Mouse (Mus musculus): ENCODE measurements at regions not wholly inside any gene's neighbourhood (a gene's known extent, or its start where the extent isn't known, plus 50 kb on each side); places are given as distances from the start of the nearest gene placed in this dataset.

DNA sequence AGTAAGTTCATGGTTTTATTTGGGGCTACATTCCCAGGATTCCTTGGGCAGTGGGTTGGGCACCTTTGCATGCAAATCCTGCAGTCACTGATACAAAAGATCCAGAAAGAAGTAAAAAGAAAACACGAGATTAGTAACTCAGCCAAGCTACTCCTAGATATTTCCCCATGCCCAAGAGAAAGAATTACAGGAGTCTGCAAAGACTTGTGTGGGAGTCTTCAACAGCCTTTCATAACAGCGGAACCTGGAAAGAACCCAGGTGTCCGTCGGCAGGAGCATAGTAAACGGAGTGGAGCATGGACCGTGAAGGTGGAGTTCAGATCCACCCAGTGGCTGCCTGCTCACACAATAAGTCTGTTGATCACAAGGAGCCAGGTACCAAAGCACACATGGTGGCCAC lies 121.1 kb upstream of the A530016L24Rik start:
- WGBS, result 87% methylated on average over 6 of the region's 6 CpGs
- Histone ChIP-seq H3K27me3 (no peaks in the 10 kb centered on the region), H3K9ac (no peak overlapping the region), H3K27ac (no peak overlapping the region), H3K4me2 (replicated peaks) (no peak overlapping the region), H3K36me3 (no peaks in the 10 kb centered on the region), H3K9me3 (peaks cover 10% of the 10 kb centered on the region), H3K4me1 (peaks cover 12% of the 10 kb centered on the region; the same call in 1 of the 2 replicates), H3K4me3 (no peak overlapping the region)
- no peak for ATAC-seq (ENCODE audit: insufficient number of reproducible peaks, insufficient read depth, low FRiP score, low TSS enrichment)

DNA sequence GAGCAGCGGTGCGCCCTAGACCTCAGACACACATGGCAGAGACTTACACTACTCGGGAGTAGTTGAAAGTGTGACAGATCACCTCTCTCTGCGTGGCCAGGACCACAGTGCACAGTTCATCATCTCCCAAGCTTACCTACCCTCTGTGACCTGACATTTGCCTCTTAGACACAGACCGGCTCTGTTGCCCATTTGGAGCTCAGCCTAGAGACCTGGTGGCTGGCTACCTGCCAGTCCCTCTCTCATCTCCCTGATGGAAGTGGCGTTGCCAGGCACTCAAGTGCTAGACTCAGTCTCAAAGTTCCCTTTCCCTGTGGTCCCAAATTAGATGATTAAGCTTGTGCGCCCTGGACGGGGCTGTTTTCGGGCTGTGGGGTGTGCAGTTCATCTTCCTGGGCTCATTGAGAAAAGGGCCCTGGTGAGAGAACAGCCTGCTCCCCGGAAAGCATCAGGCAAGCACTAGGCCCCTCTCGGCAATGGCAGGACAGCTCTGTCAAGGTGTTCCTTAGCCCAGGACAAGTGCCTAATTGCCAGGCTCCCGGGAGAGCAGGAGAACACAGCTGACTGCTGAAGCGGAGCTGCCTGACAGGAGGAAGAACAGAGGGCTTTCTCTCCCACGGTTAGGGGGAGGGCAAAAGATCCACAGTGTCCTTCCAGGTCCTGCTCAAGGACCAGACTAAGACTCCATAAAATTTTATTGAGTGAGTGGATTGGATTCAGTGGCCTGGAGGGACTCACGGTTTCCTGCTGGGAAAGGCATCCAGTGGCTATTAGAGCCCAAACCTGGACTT lies 119.5 kb upstream of the A530016L24Rik start:
- 69% methylated on average over 15 of the region's 15 CpGs for WGBS
- no peaks in the 10 kb centered on the region for H3K36me3 ChIP-seq
- no peak overlapping the region for H3K27ac ChIP-seq

GRCm38 (mm10) chr12:112372234-112373050 lies 116.8 kb upstream of the A530016L24Rik start:
- Histone ChIP-seq H3K36me3 (no peaks in the 10 kb centered on the region), H3K4me1 (peaks cover 7% of the 10 kb centered on the region; the same call in 1 of the 2 replicates), H3K27me3 (no peaks in the 10 kb centered on the region), H3K4me2 (replicated peaks) (no peak overlapping the region), H3K27ac (no peak overlapping the region), H3K4me3 (no peak overlapping the region), H3K9me3 (no peaks in the 10 kb centered on the region), H3K9ac (no peak overlapping the region)
- ATAC-seq (ENCODE audit: insufficient number of reproducible peaks, insufficient read depth, low FRiP score, low TSS enrichment), result no peak
- 74% methylated on average over 14 of the region's 14 CpGs for WGBS

More for the DNA sequence above, 119.5 kb upstream of the A530016L24Rik start:
- H3K9ac ChIP-seq, result no peak overlapping the region
- H3K4me1 ChIP-seq, result peaks cover 7% of the 10 kb centered on the region; the same call in 1 of the 2 replicates
- H3K27me3 ChIP-seq, result no peaks in the 10 kb centered on the region
- peaks cover 10% of the 10 kb centered on the region for H3K9me3 ChIP-seq
- H3K4me3 ChIP-seq, result no peak overlapping the region
- no peak for ATAC-seq (ENCODE audit: insufficient number of reproducible peaks, insufficient read depth, low FRiP score, low TSS enrichment)
- no peak overlapping the region for H3K4me2 ChIP-seq (replicated peaks)

DNA sequence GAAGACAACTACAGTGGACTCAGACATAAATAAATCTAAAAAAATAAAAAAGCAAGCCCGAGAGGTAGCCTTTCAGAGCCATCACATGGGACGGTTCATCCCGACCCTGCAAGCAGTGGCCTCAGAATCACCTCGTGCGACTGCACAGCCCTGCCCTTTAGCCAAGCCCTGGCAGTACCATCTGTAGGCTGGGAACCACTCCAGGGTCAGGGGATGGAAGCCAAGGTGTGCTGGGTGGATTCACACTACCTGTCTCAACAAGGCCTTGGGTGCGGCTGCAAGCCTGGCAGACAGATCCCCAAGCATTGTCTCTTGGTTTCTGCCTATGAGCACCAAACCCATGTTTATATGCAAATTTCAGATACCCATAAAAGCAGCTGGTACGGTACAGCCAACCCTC lies 115.3 kb upstream of the A530016L24Rik start:
- Histone ChIP-seq H3K4me2 (replicated peaks) (no peak overlapping the region), H3K27ac (no peak overlapping the region), H3K9ac (no peak overlapping the region), H3K27me3 (no peaks in the 10 kb centered on the region), H3K9me3 (no peaks in the 10 kb centered on the region), H3K4me3 (no peak overlapping the region), H3K4me1 (peaks cover 7% of the 10 kb centered on the region; the same call in 1 of the 2 replicates), H3K36me3 (no peaks in the 10 kb centered on the region)
- ATAC-seq (ENCODE audit: insufficient number of reproducible peaks, insufficient read depth, low FRiP score, low TSS enrichment), result no peak
- WGBS, result 87% methylated on average over 7 of the region's 7 CpGs

DNA sequence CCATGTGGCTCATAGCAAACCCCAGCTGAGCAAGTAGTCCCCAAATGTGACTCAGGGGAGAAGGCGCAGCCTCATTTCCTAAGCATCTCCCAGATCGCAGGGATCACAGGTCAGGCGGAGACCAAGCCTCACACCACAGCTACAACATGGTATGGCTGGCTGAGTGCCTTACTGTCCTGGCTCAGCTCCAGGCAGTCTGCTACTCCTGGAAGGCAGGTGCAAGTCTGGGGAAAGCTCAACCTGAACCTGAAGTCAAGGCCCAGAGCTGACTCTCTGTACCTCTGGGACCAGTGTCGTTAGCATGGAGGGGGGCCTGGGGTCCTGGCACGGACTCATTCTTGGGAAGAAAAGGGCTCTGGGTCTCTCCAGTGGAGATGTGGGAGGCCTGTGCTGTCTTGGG lies 113.0 kb upstream of the A530016L24Rik start:
- no peaks in the 10 kb centered on the region for H3K9me3 ChIP-seq
- H3K27me3 ChIP-seq, result no peaks in the 10 kb centered on the region
- no peak overlapping the region for H3K4me2 ChIP-seq (replicated peaks)
- WGBS, result 83% methylated on average over 5 of the region's 5 CpGs
- H3K36me3 ChIP-seq, result no peaks in the 10 kb centered on the region
- no peak overlapping the region for H3K4me3 ChIP-seq
- no peak for ATAC-seq (ENCODE audit: insufficient number of reproducible peaks, insufficient read depth, low FRiP score, low TSS enrichment)
- H3K4me1 ChIP-seq, result peaks cover 7% of the 10 kb centered on the region; the same call in 1 of the 2 replicates
- no peak overlapping the region for H3K9ac ChIP-seq
- H3K27ac ChIP-seq, result no peak overlapping the region

DNA sequence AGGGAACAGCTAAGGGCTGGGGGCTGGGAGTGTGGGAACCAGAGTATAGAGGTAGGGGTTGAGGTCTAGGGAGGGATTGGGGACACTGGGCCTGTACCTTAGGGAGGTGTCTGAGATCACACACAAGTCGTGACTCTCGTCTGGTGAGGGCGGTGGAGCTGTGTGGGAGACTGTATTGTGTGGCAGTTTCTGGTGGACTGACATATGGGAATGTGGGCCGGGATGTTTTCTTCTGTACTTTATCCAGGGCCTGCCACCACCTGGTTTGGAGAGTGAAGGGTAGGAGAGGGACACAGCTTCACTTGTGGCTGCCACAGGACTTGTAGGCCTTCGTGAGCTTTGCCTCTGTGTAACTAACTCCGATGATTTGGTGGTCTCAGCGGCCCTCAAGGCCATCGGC lies 112.5 kb upstream of the A530016L24Rik start:
- no peak overlapping the region for H3K27ac ChIP-seq
- peaks cover 7% of the 10 kb centered on the region; the same call in 1 of the 2 replicates for H3K4me1 ChIP-seq
- no peak overlapping the region for H3K9ac ChIP-seq
- 0 out of 2 replicates have a peak, but pooled peaks cover 4% of the 10 kb centered on the region for H3K27me3 ChIP-seq
- H3K4me3 ChIP-seq, result no peak overlapping the region
- H3K36me3 ChIP-seq, result no peaks in the 10 kb centered on the region
- ATAC-seq (ENCODE audit: insufficient number of reproducible peaks, insufficient read depth, low FRiP score, low TSS enrichment), result no peak
- no peak overlapping the region for H3K4me2 ChIP-seq (replicated peaks)
- WGBS, result 80% methylated on average over 8 of the region's 8 CpGs
- H3K9me3 ChIP-seq, result no peaks in the 10 kb centered on the region

DNA sequence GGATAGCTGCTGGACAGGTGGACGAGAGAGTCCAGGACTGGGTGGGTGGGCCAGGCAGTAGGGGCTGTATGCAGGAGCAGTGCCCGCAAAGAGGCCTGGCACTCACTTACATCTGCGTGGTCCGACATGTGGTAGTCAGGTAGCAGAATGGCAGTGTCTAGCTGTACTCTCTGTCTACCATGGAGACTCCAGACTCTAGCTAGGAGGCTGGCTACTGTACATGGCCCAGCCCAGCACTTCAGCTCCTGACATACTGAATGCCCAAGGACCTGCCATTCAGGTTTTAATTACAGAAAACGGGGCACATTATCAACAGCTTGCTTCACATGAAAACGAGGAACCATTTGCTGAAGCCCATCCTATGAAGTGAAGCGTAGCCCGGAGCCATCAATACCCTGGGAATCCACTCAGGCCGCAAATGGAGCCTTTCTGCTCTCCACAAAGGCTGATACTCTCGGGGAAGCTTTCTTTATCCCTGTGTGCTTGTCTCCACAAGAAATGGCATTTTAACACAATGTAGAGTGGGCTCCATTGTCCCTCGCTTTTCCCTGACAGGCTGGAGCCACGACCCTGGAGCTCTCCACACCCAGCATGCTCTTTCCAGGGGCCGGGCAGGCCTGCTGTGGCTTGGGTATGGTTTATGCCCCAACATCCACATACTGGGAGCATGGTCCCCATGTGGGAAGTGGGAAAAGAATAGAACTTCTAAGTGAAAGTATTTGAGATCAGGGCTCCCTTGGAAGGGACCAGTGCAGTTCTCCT lies 110.6 kb upstream of the A530016L24Rik start:
- no peaks in the 10 kb centered on the region for H3K36me3 ChIP-seq
- no peak overlapping the region for H3K4me3 ChIP-seq
- H3K9ac ChIP-seq, result no peak overlapping the region
- H3K27ac ChIP-seq, result no peak overlapping the region
- no peaks in the 10 kb centered on the region for H3K9me3 ChIP-seq
- no peak for ATAC-seq (ENCODE audit: insufficient number of reproducible peaks, insufficient read depth, low FRiP score, low TSS enrichment)
- 0 out of 2 replicates have a peak, but pooled peaks cover 4% of the 10 kb centered on the region for H3K27me3 ChIP-seq
- H3K4me1 ChIP-seq, result no peaks in the 10 kb centered on the region
- WGBS, result 70% methylated on average over 13 of the region's 13 CpGs
- no peak overlapping the region for H3K4me2 ChIP-seq (replicated peaks)

- Histone ChIP-seq H3K4me1 (0 out of 2 replicates have a peak, but pooled peaks cover 5% of the 10 kb centered on the region), H3K27me3 (no peaks in the 10 kb centered on the region), H3K9me3 (no peaks in the 10 kb centered on the region), H3K4me3 (no peak overlapping the region), H3K9ac (no peak overlapping the region), H3K4me2 (replicated peaks) (no peak overlapping the region), H3K36me3 (no peaks in the 10 kb centered on the region), H3K27ac (no peak overlapping the region)
- ATAC-seq (ENCODE audit: insufficient number of reproducible peaks, insufficient read depth, low FRiP score, low TSS enrichment), result no peak
- 65% methylated on average over 9 of the region's 9 CpGs for WGBS
Observed at GRCm38 (mm10) chr12:112387836-112388235, 101.4 kb upstream of the A530016L24Rik start.

GRCm38 (mm10) chr12:112395909-112396308 lies 93.3 kb upstream of the A530016L24Rik start:
- WGBS, result 82% methylated on average over 13 of the region's 13 CpGs
- Histone ChIP-seq H3K9me3 (no peaks in the 10 kb centered on the region), H3K4me2 (replicated peaks) (no peak overlapping the region), H3K4me3 (no peak overlapping the region), H3K4me1 (peaks cover 10% of the 10 kb centered on the region; the same call in 1 of the 2 replicates), H3K27ac (no peak overlapping the region), H3K27me3 (no peaks in the 10 kb centered on the region), H3K9ac (no peak overlapping the region), H3K36me3 (no peaks in the 10 kb centered on the region)
- ATAC-seq (ENCODE audit: insufficient number of reproducible peaks, insufficient read depth, low FRiP score, low TSS enrichment), result no peak

DNA sequence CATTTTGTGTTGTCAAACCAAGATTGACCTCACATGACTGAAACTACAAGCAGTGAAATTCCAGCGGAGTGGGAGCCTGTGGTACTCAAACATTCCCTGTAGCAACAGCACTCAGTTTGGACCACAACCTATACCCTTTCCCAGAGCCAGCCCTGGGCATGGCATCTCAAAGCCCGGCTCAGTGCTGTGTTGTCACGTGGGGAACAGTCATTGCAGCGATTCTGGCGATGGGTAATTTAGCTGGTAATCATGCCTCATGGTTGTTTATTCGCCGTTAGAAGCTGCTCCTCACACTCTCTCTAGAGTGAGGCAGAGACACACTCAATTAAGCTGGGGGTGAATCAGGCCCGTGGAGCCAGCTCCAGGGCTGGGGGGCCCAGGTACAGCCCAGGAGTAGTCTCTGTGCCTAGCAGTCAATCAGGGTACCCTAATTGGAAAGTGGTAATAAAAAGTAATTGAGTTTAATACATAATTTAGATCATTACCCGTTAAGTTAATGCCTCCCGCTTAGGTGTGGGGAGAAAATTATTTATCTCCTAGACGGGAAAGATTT lies 85.5 kb upstream of the A530016L24Rik start:
- no peaks in the 10 kb centered on the region for H3K27me3 ChIP-seq
- H3K9ac ChIP-seq, result no peak overlapping the region
- WGBS, result 68% methylated on average over 11 of the region's 11 CpGs
- H3K36me3 ChIP-seq, result no peaks in the 10 kb centered on the region
- peaks cover 8% of the 10 kb centered on the region; the same call in 1 of the 2 replicates for H3K4me1 ChIP-seq
- H3K27ac ChIP-seq, result no peak overlapping the region
- no peak overlapping the region for H3K4me3 ChIP-seq
- no peak for ATAC-seq (ENCODE audit: insufficient number of reproducible peaks, insufficient read depth, low FRiP score, low TSS enrichment)
- no peak overlapping the region for H3K4me2 ChIP-seq (replicated peaks)
- no peaks in the 10 kb centered on the region for H3K9me3 ChIP-seq

GRCm38 (mm10) chr12:112404338-112404737 lies 84.9 kb upstream of the A530016L24Rik start:
- 31% methylated on average over 12 of the region's 12 CpGs for WGBS
- H3K4me2 ChIP-seq (replicated peaks), result no peak overlapping the region
- no peak overlapping the region for H3K27ac ChIP-seq

More at GRCm38 (mm10) chr12:112404338-112404737, 84.9 kb upstream of the A530016L24Rik start:
- Histone ChIP-seq H3K4me1 (peaks cover 6% of the 10 kb centered on the region; the same call in 1 of the 2 replicates), H3K27me3 (no peaks in the 10 kb centered on the region), H3K9ac (no peak overlapping the region), H3K4me3 (no peak overlapping the region), H3K36me3 (no peaks in the 10 kb centered on the region), H3K9me3 (no peaks in the 10 kb centered on the region)
- no peak for ATAC-seq (ENCODE audit: insufficient number of reproducible peaks, insufficient read depth, low FRiP score, low TSS enrichment)
